Mouse (Mus musculus) urinary bladder, postnatal 14 days (tissue): ENCODE data around the gene Bphl.
"Not testable (repeated sequence)": the region's sequence is repeated elsewhere in the genome, so short reads cannot be mapped to it uniquely, and the experiment has no call there.

Source experiments
- DNase-seq: peaks from one replicate; pipeline ENCODE4 v3.0.0; 2021; ENCODE audit warnings: low spot score

Bphl gene

GRCm38 (mm10) chr13:34053673-34054282 lies 16.4 kb downstream of the Bphl start:
- DNase-seq, result no peak

GRCm38 (mm10) chr13:34054391-34054790 lies 17.0 kb downstream of the Bphl start:
- DNase-seq, result no peak

GRCm38 (mm10) chr13:34054983-34055382 lies 17.6 kb downstream of the Bphl start:
- DNase-seq, result no peak

GRCm38 (mm10) chr13:34057252-34057651 lies 19.9 kb downstream of the Bphl start:
- no peak for DNase-seq

- no peak for DNase-seq
Observed at GRCm38 (mm10) chr13:34060061-34060460, 22.7 kb downstream of the Bphl start.

- no peak for DNase-seq
Observed at GRCm38 (mm10) chr13:34062466-34062865, 25.1 kb downstream of the Bphl start.

GRCm38 (mm10) chr13:34066351-34066750 lies 29.0 kb downstream of the Bphl start:
- DNase-seq, result peak; percentile 42

- no peak for DNase-seq
Observed at GRCm38 (mm10) chr13:34070296-34070695, 32.9 kb downstream of the Bphl start.

GRCm38 (mm10) chr13:34071836-34072235 lies 34.4 kb downstream of the Bphl start:
- DNase-seq, result no peak

- no peak for DNase-seq
Observed at GRCm38 (mm10) chr13:34072847-34073246, 35.5 kb downstream of the Bphl start.

- not testable (repeated sequence) for DNase-seq
Observed at GRCm38 (mm10) chr13:34074441-34074840, 37.0 kb downstream of the Bphl start.

GRCm38 (mm10) chr13:34075893-34076292 lies 38.5 kb downstream of the Bphl start:
- not testable (repeated sequence) for DNase-seq

GRCm38 (mm10) chr13:34076561-34077491 lies 39.4 kb downstream of the Bphl start:
- no peak for DNase-seq

GRCm38 (mm10) chr13:34077492-34078271 lies 40.3 kb downstream of the Bphl start, which contains the start of gene Tubb2a:
Gene Tubb2a (minus strand): TSS chr13:34078007.
- peak; percentile 95 for DNase-seq

GRCm38 (mm10) chr13:34078500-34079280 lies 41.3 kb downstream of the Bphl start:
- DNase-seq, result no peak

GRCm38 (mm10) chr13:34079801-34080200 lies 42.4 kb downstream of the Bphl start:
- no peak for DNase-seq

GRCm38 (mm10) chr13:34081926-34082325 lies 44.5 kb downstream of the Bphl start:
- DNase-seq, result no peak

- peak; percentile 67 for DNase-seq
Observed at GRCm38 (mm10) chr13:34084026-34084750, 46.8 kb downstream of the Bphl start.

GRCm38 (mm10) chr13:34087052-34087812 lies 49.8 kb downstream of the Bphl start:
- DNase-seq, result no peak

GRCm38 (mm10) chr13:34088201-34088649 lies 50.8 kb downstream of the Bphl start:
- not testable (repeated sequence) for DNase-seq
